Mouse (Mus musculus) liver, adult 2 months (tissue): Measurements from ENCODE around the gene Spata31d1b.

Source experiments
- CTCF ChIP-seq: fragments of 200-500 bp; IDR thresholded peaks from 2 replicates; pipeline ENCODE4 v1.5.1; 2011; ENCODE audit warnings: low read depth, low read length, control low read depth
- POLR2A ChIP-seq: fragments of 200-500 bp; IDR thresholded peaks from 2 replicates; pipeline ENCODE4 v1.6.1; 2011; ENCODE audit warnings: low read length, control low read depth; ENCODE audit not compliant: insufficient read depth; ENCODE audit errors: extremely low read depth

GRCm38 (mm10) chr13:59713710-59714109, 1.6 kb downstream of the Spata31d1b start:
- TF ChIP-seq CTCF (no peak), POLR2A (no peak)
